Mouse (Mus musculus) embryonic facial prominence, embryonic 14.5 days (tissue): ENCODE data around the gene A830005F24Rik. TPM values are rescaled to one million over a fixed set of nuclear protein-coding genes. Genes with fewer than 3 reads are reported as not detected.
A peak's percentile ranks its signal among the peaks of the same experiment; 100 is the strongest.

Source experiments
- ATAC-seq: fragments of 200-750 bp; cut with Nextera tagmentation; 2 replicates; pipeline ENCODE4 v1.8.0; 2017; ENCODE audit warnings: low read depth, moderate number of reproducible peaks, moderate TSS enrichment
- DNase-seq: peaks from one replicate; pipeline ENCODE4 v3.0.0-alpha.2; 2015; ENCODE audit warnings: low spot score
- H3K27ac ChIP-seq: fragments of 300-500 bp; sonication (generic); replicated peaks from 2 replicates; pipeline ENCODE4 v1.5.1; 2014; ENCODE audit warnings: low read depth, mild to moderate bottlenecking, low read length, moderate library complexity
- H3K27me3 ChIP-seq: fragments of 300-500 bp; sonication (generic); replicated peaks from 2 replicates; pipeline ENCODE4 v1.6.1; 2014; ENCODE audit warnings: low read length; ENCODE audit not compliant: control insufficient read depth, insufficient read depth
- H3K36me3 ChIP-seq: fragments of 300-500 bp; sonication (generic); 2 replicates; pipeline ENCODE4 v1.6.1; 2014; ENCODE audit warnings: low read length, mixed read lengths; ENCODE audit not compliant: control insufficient read depth, insufficient read depth
- H3K4me1 ChIP-seq: fragments of 300-500 bp; sonication (generic); 2 replicates; pipeline ENCODE4 v1.6.1; 2014; ENCODE audit warnings: antibody characterized with exemption, low read length; ENCODE audit not compliant: control insufficient read depth, insufficient read depth
- H3K4me2 ChIP-seq: fragments of 300-500 bp; sonication (generic); 2 replicates; pipeline ENCODE4 v1.6.1; 2014; ENCODE audit warnings: low read depth, mild to moderate bottlenecking, low read length, moderate library complexity, mixed read lengths
- H3K4me3 ChIP-seq: fragments of 300-500 bp; sonication (generic); 2 replicates; pipeline ENCODE4 v1.5.1; 2014; ENCODE audit warnings: low read depth, mild to moderate bottlenecking, low read length
- H3K9ac ChIP-seq: fragments of 300-500 bp; sonication (generic); 2 replicates; pipeline ENCODE4 v1.6.1; 2014; ENCODE audit warnings: low read depth, mild to moderate bottlenecking, low read length, moderate library complexity, mixed read lengths
- H3K9me3 ChIP-seq: fragments of 300-500 bp; sonication (generic); 2 replicates; pipeline ENCODE4 v1.6.1; 2016; ENCODE audit warnings: low read length; ENCODE audit not compliant: control insufficient read depth
- WGBS: fragments of 180-500 bp; shearing (Covaris S2); extraction: QIAGEN DNeasy Blood & Tissue Kit; methylation state at CpG from one replicate; pipeline ENCODE4 v1.1.7; 2014; 5-methylcytosine and 5-hydroxymethylcytosine counted together
- microRNA counts: library from miRNA; unstranded; fragments of <30 nt; microRNA quantifications from one replicate; lab custom pipeline; 2017
- microRNA-seq: library from miRNA; unstranded; fragments of <30 nt; microRNA quantifications from one replicate; pipeline ENCODE4, GENCODE M21; 2016; ENCODE audit warnings: borderline number of aligned reads
- polyA plus RNA-seq: library from polyadenylated mRNA; unstranded; fragments of >200 nt; fragmentation: Nextera tagmentation; extraction: Ambion mirVana; gene quantifications from 2 replicates; pipeline ENCODE4 v1.2.1, GENCODE M21; 2014

Gene A830005F24Rik
- polyA plus RNA-seq, 1 experiment from 2014 or later = 0.82 TPM

- peak overlapping the region; percentile 40 for H3K4me2 ChIP-seq
- H3K36me3 ChIP-seq = no peaks in the 10 kb centered on the region
- H3K4me1 ChIP-seq = peaks cover 10% of the 10 kb centered on the region; the same call in 1 of the 2 replicates
- H3K27me3 ChIP-seq = no peaks in the 10 kb centered on the region
- H3K4me3 ChIP-seq = 0 out of 2 replicates have a peak overlapping the region, but pooled peaks have one; percentile 0
- DNase-seq = peak; percentile 95
- WGBS = 41% methylated on average over 14 of the region's 21 CpGs
- ATAC-seq = peak; percentile 93
- H3K27ac ChIP-seq = peak overlapping the region; percentile 87
- peak overlapping the region; percentile 3; the same call in 1 of the 2 replicates for H3K9ac ChIP-seq
- H3K9me3 ChIP-seq = no peaks in the 10 kb centered on the region
These were observed 39.1 kb downstream of the A830005F24Rik start for GRCm38 (mm10) chr13:48552181-48553090.

DNA sequence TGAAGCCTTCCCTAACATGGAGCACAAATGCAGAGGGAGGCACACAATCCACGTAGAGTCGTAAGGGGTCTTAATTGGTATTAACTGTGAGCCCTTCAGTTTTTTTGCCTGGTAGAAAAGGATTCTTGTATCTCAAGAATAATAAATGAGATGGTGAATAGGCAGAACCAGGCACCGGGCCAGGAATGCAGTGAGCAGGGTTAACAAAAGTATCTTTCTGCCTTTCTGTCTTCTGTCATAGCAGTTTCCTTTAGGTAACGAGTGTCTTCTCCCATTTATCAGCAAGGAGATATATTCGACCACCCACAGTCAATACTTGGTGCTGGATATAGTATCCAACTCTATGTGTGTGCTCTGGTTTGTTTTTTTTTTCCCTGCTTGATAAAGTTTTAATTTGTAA lies 40.1 kb downstream of the A830005F24Rik start:
- Histone ChIP-seq H3K4me3 (no peak overlapping the region), H3K9me3 (no peaks in the 10 kb centered on the region), H3K9ac (no peak overlapping the region), H3K4me2 (no peak overlapping the region), H3K36me3 (no peaks in the 10 kb centered on the region), H3K27me3 (no peaks in the 10 kb centered on the region), H3K4me1 (peaks cover 10% of the 10 kb centered on the region; the same call in 1 of the 2 replicates), H3K27ac (no peak overlapping the region; the same call in 1 of the 2 replicates)
- ATAC-seq = no peak
- WGBS = 59% methylated on average over 5 of the region's 5 CpGs
- DNase-seq = peak; percentile 48

DNA sequence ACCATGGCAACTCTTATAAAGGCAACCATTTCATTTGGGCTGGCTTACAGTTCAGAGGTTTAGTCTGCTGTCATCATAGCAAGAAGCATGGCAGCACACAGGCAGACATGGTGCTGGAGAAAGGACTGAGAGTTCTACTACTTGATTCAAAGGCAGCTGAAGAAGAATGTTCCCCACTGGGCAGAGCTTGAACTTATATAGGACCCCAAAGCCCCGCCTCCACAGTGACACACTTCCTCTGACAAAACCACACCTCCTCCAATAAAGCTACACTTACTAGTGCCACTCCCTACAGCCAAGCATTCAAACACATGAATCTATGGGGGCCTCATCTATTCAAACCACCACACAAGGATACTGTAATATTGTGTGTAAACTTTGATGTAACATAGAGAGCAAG lies 41.2 kb downstream of the A830005F24Rik start:
- H3K4me2 ChIP-seq = no peak overlapping the region
- H3K4me1 ChIP-seq = peaks cover 10% of the 10 kb centered on the region; the same call in 1 of the 2 replicates
- ATAC-seq = no peak
- WGBS = 72% methylated on average over 1 of the region's 1 CpGs
- no peaks in the 10 kb centered on the region for H3K36me3 ChIP-seq
- H3K9me3 ChIP-seq = no peaks in the 10 kb centered on the region
- H3K27me3 ChIP-seq = no peaks in the 10 kb centered on the region
- no peak overlapping the region for H3K4me3 ChIP-seq
- no peak overlapping the region for H3K9ac ChIP-seq
- no peak overlapping the region for H3K27ac ChIP-seq
- no peak for DNase-seq

DNA sequence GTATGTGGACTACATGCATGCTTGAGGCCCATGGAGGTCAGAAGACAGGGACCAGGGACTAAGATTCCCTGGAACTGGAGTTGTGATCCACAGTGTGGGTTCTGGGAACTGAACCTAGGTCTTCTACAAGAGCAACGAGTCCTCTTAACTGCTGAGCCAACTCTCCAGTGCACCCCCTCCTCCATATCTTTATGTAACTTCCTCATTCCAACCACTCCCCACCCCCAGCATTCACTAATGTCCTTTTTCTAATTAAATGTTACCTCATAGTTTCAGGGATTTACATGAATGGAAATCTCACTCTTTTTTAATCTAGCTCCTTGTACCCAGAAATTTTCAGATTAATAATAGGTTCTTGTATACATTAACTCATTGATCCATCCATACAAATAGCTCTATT lies 42.6 kb downstream of the A830005F24Rik start:
- Histone ChIP-seq H3K4me2 (no peak overlapping the region), H3K4me3 (no peak overlapping the region), H3K4me1 (peaks cover 10% of the 10 kb centered on the region; the same call in 1 of the 2 replicates), H3K9me3 (no peaks in the 10 kb centered on the region), H3K27me3 (no peaks in the 10 kb centered on the region), H3K36me3 (no peaks in the 10 kb centered on the region), H3K27ac (no peak overlapping the region), H3K9ac (no peak overlapping the region)
- ATAC-seq (no peak), DNase-seq (no peak)
- WGBS = 73% methylated on average over 1 of the region's 1 CpGs

DNA sequence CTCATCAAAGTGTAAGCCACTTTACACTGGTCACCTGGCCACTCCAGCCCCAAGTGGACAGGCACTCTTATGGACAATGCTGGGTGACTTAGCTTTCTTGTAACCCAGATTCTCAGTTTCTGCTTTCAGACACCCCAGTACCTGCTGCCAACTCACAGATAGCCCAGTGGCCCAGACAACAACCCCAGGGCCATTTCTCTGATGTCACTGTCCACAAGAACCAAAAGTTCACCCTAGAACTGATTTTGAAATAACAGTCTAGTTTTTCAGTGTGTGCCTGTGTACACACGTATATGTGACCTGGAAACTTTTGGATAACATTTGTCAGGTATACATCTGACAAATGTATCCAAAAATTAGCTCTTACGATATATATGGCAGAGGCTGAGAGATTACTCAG lies 48.1 kb downstream of the A830005F24Rik start:
- DNase-seq = no peak

GRCm38 (mm10) chr13:48562336-48562735 lies 49.0 kb downstream of the A830005F24Rik start:
- Histone ChIP-seq H3K27me3 (no peaks in the 10 kb centered on the region), H3K27ac (no peak overlapping the region), H3K9ac (no peak overlapping the region), H3K4me2 (no peak overlapping the region), H3K4me1 (peaks cover 7% of the 10 kb centered on the region), H3K9me3 (no peaks in the 10 kb centered on the region), H3K4me3 (no peak overlapping the region), H3K36me3 (no peaks in the 10 kb centered on the region)
- 88% methylated on average over 5 of the region's 5 CpGs for WGBS
- DNase-seq (no peak), ATAC-seq (no peak)

More for the DNA sequence above, 48.1 kb downstream of the A830005F24Rik start:
- no peaks in the 10 kb centered on the region for H3K9me3 ChIP-seq
- no peak overlapping the region for H3K4me2 ChIP-seq
- no peak overlapping the region for H3K4me3 ChIP-seq
- no peak overlapping the region for H3K9ac ChIP-seq
- peaks cover 7% of the 10 kb centered on the region for H3K4me1 ChIP-seq
- no peaks in the 10 kb centered on the region for H3K27me3 ChIP-seq
- WGBS = 91% methylated on average over 2 of the region's 2 CpGs
- ATAC-seq = no peak
- no peaks in the 10 kb centered on the region for H3K36me3 ChIP-seq
- H3K27ac ChIP-seq = no peak overlapping the region

MicroRNA genes within 50 kb of the gene (microRNA counts, 519-probe panel; counts per million panel counts)
- 4,579 counts per million, percentile 99 among the panel's probes with 10 or more counts for microRNA mmu-let-7a (lab: Ali Mortazavi, UCI)
- microRNA mmu-let-7d (lab: Ali Mortazavi, UCI) = 4,515 counts per million, percentile 98 among the panel's probes with 10 or more counts
- 4,040 counts per million, percentile 93 among the panel's probes with 10 or more counts for microRNA mmu-let-7f (lab: Ali Mortazavi, UCI)

Small RNA genes within 50 kb of the gene (microRNA-seq; reads per million reads assigned to microRNA genes)
- not detected for gene Gm24111
- 218 reads per million, percentile 60 among the genes with 10 or more reads in this experiment for gene Mirlet7a-1
- 10,812 reads per million, percentile 94 among the genes with 10 or more reads in this experiment for gene Mirlet7d
- gene Mirlet7f-1 = not detected

Other genes starting within 250 kb of the A830005F24Rik start
- 5.0 and 6.3 TPM in 2 replicates for gene Zfp169, start 119 bp upstream of the A830005F24Rik start, polyA plus RNA-seq
- gene Ptpdc1, start 112.1 kb downstream of the A830005F24Rik start, polyA plus RNA-seq = 15.6 and 19.4 TPM in 2 replicates
- 30.9 and 34.4 TPM in 2 replicates for gene Barx1, start 149.4 kb downstream of the A830005F24Rik start, polyA plus RNA-seq